Mouse (Mus musculus): ENCODE results near the gene Pfdn6. TPM values are rescaled to one million over a fixed set of nuclear protein-coding genes. Genes with fewer than 3 reads are reported as not detected.
A peak's percentile ranks its signal among the peaks of the same experiment; 100 is the strongest.

Gene Pfdn6
- total and polyA plus RNA-seq, 3 experiments: 75.3 to 373 (median 141) TPM

GRCm38 (mm10) chr17:33935422-33936055, 4.6 kb downstream of the Pfdn6 start:
- ATAC-seq (ENCODE audit: extremely low read depth, insufficient number of reproducible peaks, low FRiP score, poor library complexity, severe bottlenecking): no peak
- no peak for DNase-seq (ENCODE audit: low spot score)
- peaks cover 80% of the 10 kb centered on the region for H3K36me3 ChIP-seq (replicated peaks)
- no peaks in the 10 kb centered on the region for H3K27me3 ChIP-seq (ENCODE audit: insufficient read depth, low read length)
- H3K9me3 ChIP-seq (replicated peaks): no peaks in the 10 kb centered on the region
- peaks cover 67% of the 10 kb centered on the region for H3K4me1 ChIP-seq (ENCODE audit: insufficient read depth, low read depth, low read length)
- no peak overlapping the region for H3K4me3 ChIP-seq (ENCODE audit: low read depth, low read length)
- TF ChIP-seq GATA1 (IDR thresholded peaks at IDR 0.05; ENCODE audit: borderline replicate concordance, low read length) (no peak), CTCF (IDR thresholded peaks at IDR 0.05; ENCODE audit: low read depth, low read length) (no peak)

DNA sequence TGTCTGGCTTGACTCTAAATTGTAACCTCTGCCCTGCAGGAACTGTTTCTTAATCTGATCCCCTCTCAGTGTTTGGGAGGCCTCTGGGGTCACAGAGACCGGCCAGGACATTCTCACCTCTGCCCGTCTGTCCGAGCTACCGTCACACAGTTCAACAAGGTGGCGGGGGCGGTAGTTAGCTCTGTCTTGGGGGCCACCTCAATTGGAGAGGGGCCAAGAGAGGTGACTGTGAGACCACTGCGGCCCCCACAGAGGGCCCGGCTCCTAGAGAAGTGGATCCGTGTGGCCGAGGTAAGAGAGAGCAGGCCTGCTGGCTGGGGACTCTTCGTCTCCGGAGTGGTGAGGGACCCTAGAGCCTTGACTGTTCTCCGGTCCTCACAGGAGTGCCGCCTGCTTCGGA, 7.2 kb downstream of the Pfdn6 start:
- peaks cover 63% of the 10 kb centered on the region for H3K4me1 ChIP-seq (ENCODE audit: insufficient read depth, low read depth, low read length)
- H3K27me3 ChIP-seq (ENCODE audit: insufficient read depth, low read length): no peaks in the 10 kb centered on the region
- H3K4me3 ChIP-seq (ENCODE audit: low read depth, low read length): no peak overlapping the region
- DNase-seq (ENCODE audit: low spot score): no peak
- H3K9me3 ChIP-seq (replicated peaks): no peaks in the 10 kb centered on the region
- no peak for ATAC-seq (ENCODE audit: extremely low read depth, insufficient number of reproducible peaks, low FRiP score, poor library complexity, severe bottlenecking)
- H3K36me3 ChIP-seq (replicated peaks): peaks cover 69% of the 10 kb centered on the region
- no peak for TF ChIP-seq GATA1 (IDR thresholded peaks at IDR 0.05; ENCODE audit: borderline replicate concordance, low read length)
- TF ChIP-seq POLR2AphosphoS5 (IDR thresholded peaks at IDR 0.05; ENCODE audit: insufficient replicate concordance, low read depth, low read length): no peak
- TF ChIP-seq GATA2 (IDR thresholded peaks at IDR 0.05; ENCODE audit: borderline replicate concordance, low read depth, low read length): no peak
- TF ChIP-seq CTCF (IDR thresholded peaks at IDR 0.05; ENCODE audit: low read depth, low read length): no peak
- no peak for TF ChIP-seq TAL1 (conservative IDR thresholded peaks at IDR 0.05; ENCODE audit: low read depth, low read length)

DNA sequence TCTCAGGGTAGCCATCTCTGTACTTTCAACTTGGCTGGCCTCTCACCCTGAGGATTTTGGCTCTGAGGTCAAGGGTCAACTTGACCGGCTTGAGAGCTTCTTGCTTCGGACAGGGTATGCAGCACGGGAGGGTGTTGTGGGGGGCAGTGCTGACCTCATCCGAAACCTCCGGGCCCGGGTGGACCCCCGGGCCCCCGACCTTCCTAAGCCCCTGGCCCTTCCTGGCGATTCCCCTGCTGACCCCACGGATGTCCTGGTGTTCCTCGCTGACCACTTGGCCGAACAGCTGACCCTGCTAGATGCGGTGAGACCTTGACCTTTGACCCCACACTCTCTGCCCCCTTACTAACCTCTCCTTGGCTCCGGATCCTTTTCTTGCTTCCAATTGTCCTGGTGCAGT, 7.7 kb downstream of the Pfdn6 start:
- ATAC-seq (ENCODE audit: extremely low read depth, insufficient number of reproducible peaks, low FRiP score, poor library complexity, severe bottlenecking): no peak
- no peak overlapping the region for H3K4me3 ChIP-seq (ENCODE audit: low read depth, low read length)

GRCm38 (mm10) chr17:33931947-33932346, 8.2 kb downstream of the Pfdn6 start:
- TF ChIP-seq TAL1 (conservative IDR thresholded peaks at IDR 0.05; ENCODE audit: low read depth, low read length) (no peak), CTCF (IDR thresholded peaks at IDR 0.05; ENCODE audit: low read depth, low read length) (no peak), GATA1 (IDR thresholded peaks at IDR 0.05; ENCODE audit: borderline replicate concordance, low read length) (no peak), POLR2AphosphoS5 (IDR thresholded peaks at IDR 0.05; ENCODE audit: insufficient replicate concordance, low read depth, low read length) (no peak), GATA2 (IDR thresholded peaks at IDR 0.05; ENCODE audit: borderline replicate concordance, low read depth, low read length) (no peak)
- peaks cover 71% of the 10 kb centered on the region for H3K36me3 ChIP-seq (replicated peaks)
- no peaks in the 10 kb centered on the region for H3K9me3 ChIP-seq (replicated peaks)
- H3K4me3 ChIP-seq (ENCODE audit: low read depth, low read length): no peak overlapping the region; the same call in 1 of the 2 replicates
- DNase-seq (ENCODE audit: low spot score) (no peak), ATAC-seq (ENCODE audit: extremely low read depth, insufficient number of reproducible peaks, low FRiP score, poor library complexity, severe bottlenecking) (no peak)
- H3K4me1 ChIP-seq (ENCODE audit: insufficient read depth, low read depth, low read length): peaks cover 60% of the 10 kb centered on the region
- H3K27me3 ChIP-seq (ENCODE audit: insufficient read depth, low read length): no peaks in the 10 kb centered on the region

More for the DNA sequence above, 7.7 kb downstream of the Pfdn6 start:
- Histone ChIP-seq H3K4me1 (ENCODE audit: insufficient read depth, low read depth, low read length) (peaks cover 65% of the 10 kb centered on the region), H3K27me3 (ENCODE audit: insufficient read depth, low read length) (no peaks in the 10 kb centered on the region), H3K36me3 (replicated peaks) (peaks cover 71% of the 10 kb centered on the region), H3K9me3 (replicated peaks) (no peaks in the 10 kb centered on the region)
- DNase-seq (ENCODE audit: low spot score): no peak
- TF ChIP-seq GATA2 (IDR thresholded peaks at IDR 0.05; ENCODE audit: borderline replicate concordance, low read depth, low read length) (no peak), CTCF (IDR thresholded peaks at IDR 0.05; ENCODE audit: low read depth, low read length) (no peak), GATA1 (IDR thresholded peaks at IDR 0.05; ENCODE audit: borderline replicate concordance, low read length) (no peak), POLR2AphosphoS5 (IDR thresholded peaks at IDR 0.05; ENCODE audit: insufficient replicate concordance, low read depth, low read length) (no peak), TAL1 (conservative IDR thresholded peaks at IDR 0.05; ENCODE audit: low read depth, low read length) (no peak)

GRCm38 (mm10) chr17:33931159-33931866, 8.8 kb downstream of the Pfdn6 start:
- TF ChIP-seq POLR2AphosphoS5 (IDR thresholded peaks at IDR 0.05; ENCODE audit: insufficient replicate concordance, low read depth, low read length) (no peak), GATA1 (IDR thresholded peaks at IDR 0.05; ENCODE audit: borderline replicate concordance, low read length) (no peak), GATA2 (IDR thresholded peaks at IDR 0.05; ENCODE audit: borderline replicate concordance, low read depth, low read length) (no peak), CTCF (IDR thresholded peaks at IDR 0.05; ENCODE audit: low read depth, low read length) (no peak), TAL1 (conservative IDR thresholded peaks at IDR 0.05; ENCODE audit: low read depth, low read length) (no peak)
- peaks cover 61% of the 10 kb centered on the region for H3K4me1 ChIP-seq (ENCODE audit: insufficient read depth, low read depth, low read length)

DNA sequence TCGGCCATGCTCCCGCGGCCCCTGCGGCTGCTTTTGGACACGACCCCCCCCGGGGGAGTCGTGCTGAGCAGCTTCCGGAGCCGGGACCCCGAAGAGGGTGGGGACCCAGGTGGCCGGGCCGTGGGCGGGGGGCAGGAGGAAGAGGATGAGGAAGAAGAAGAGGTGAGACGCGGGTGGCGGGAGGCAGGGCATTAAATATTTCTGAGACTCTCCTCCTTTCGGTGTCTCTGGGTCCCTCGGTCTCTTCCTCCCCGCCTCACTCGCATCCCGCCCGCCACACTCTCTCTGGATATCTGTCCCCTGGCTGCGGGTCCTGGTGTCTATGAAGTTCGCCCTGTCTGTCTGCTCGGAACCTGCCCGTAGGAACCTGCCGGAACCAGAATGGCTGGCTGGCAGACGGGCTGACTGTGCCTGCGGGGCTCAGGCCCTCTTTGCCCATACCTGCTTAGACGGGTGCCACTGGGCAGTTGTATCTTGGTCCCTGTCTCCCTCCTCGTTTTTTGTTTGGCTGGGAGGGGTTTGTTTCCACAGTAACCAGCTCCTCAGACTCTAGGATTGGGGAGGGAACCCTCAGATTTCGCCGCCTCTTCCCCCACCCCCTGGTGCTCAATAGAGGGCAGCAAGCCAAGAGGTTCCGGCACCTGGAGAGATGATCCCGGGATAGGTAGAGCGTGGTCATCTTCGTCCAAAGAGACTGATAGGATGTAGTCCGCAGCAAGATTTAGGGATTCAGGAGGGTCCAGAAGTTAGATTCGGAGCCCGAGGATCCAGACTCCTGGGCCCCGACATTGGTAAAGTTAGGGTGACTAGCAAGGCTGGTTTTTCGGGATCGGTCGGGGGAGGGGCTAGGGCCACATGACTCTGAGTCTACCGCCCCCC, 9.6 kb downstream of the Pfdn6 start:
- no peak for TF ChIP-seq TAL1 (conservative IDR thresholded peaks at IDR 0.05; ENCODE audit: low read depth, low read length)
- no peak for TF ChIP-seq GATA1 (IDR thresholded peaks at IDR 0.05; ENCODE audit: borderline replicate concordance, low read length)
- TF ChIP-seq POLR2AphosphoS5 (IDR thresholded peaks at IDR 0.05; ENCODE audit: insufficient replicate concordance, low read depth, low read length): no peak
- no peak for TF ChIP-seq GATA2 (IDR thresholded peaks at IDR 0.05; ENCODE audit: borderline replicate concordance, low read depth, low read length)
- TF ChIP-seq CTCF (IDR thresholded peaks at IDR 0.05; ENCODE audit: low read depth, low read length): no peak
- DNase-seq (ENCODE audit: low spot score) (peak; percentile 65), ATAC-seq (ENCODE audit: extremely low read depth, insufficient number of reproducible peaks, low FRiP score, poor library complexity, severe bottlenecking) (peak; percentile 56; the same call in 1 of the 2 replicates)
- Histone ChIP-seq H3K9me3 (replicated peaks) (no peaks in the 10 kb centered on the region), H3K4me1 (ENCODE audit: insufficient read depth, low read depth, low read length) (peaks cover 69% of the 10 kb centered on the region), H3K4me3 (ENCODE audit: low read depth, low read length) (peak overlapping the region; percentile 91), H3K27me3 (ENCODE audit: insufficient read depth, low read length) (no peaks in the 10 kb centered on the region), H3K36me3 (replicated peaks) (peaks cover 72% of the 10 kb centered on the region)

More at GRCm38 (mm10) chr17:33931159-33931866, 8.8 kb downstream of the Pfdn6 start:
- DNase-seq (ENCODE audit: low spot score): no peak
- Histone ChIP-seq H3K36me3 (replicated peaks) (peaks cover 72% of the 10 kb centered on the region), H3K27me3 (ENCODE audit: insufficient read depth, low read length) (no peaks in the 10 kb centered on the region), H3K4me3 (ENCODE audit: low read depth, low read length) (peak overlapping the region; percentile 91), H3K9me3 (replicated peaks) (no peaks in the 10 kb centered on the region)
- no peak for ATAC-seq (ENCODE audit: extremely low read depth, insufficient number of reproducible peaks, low FRiP score, poor library complexity, severe bottlenecking)
